Mouse (Mus musculus): ENCODE measurements around the gene 9530068E07Rik. TPM values are rescaled to one million over a fixed set of nuclear protein-coding genes. Genes with fewer than 3 reads are reported as not detected.

9530068E07Rik gene
- polyA plus RNA-seq, 1 experiment = 8.4 TPM

- TF ChIP-seq TAL1 (IDR thresholded peaks at IDR 0.05; ENCODE audit: low read length) (no peak), GATA1 (IDR thresholded peaks at IDR 0.05; ENCODE audit: low read length) (no peak)
- Histone ChIP-seq H3K9me3 (ENCODE audit: control insufficient read depth, low read length) (peaks cover 2% of the 10 kb centered on the region; the same call in 1 of the 2 replicates), H3K4me3 (replicated peaks) (no peak overlapping the region), H3K36me3 (ENCODE audit: control insufficient read depth) (peaks cover 49% of the 10 kb centered on the region), H3K4me1 (ENCODE audit: control insufficient read depth) (peaks cover 6% of the 10 kb centered on the region), H3K27me3 (ENCODE audit: control insufficient read depth) (no peaks in the 10 kb centered on the region)
Observed at GRCm38 (mm10) chr11:52402566-52402965, 6.3 kb downstream of the 9530068E07Rik start.

- no peaks in the 10 kb centered on the region for H3K9me3 ChIP-seq (ENCODE audit: control insufficient read depth, low read length)
- TF ChIP-seq GATA1 (IDR thresholded peaks at IDR 0.05; ENCODE audit: low read length) (no peak), TAL1 (IDR thresholded peaks at IDR 0.05; ENCODE audit: low read length) (no peak)
- no peak overlapping the region for H3K4me3 ChIP-seq (replicated peaks)
- H3K4me1 ChIP-seq (ENCODE audit: control insufficient read depth) = no peaks in the 10 kb centered on the region; the same call in 1 of the 2 replicates
- peaks cover 61% of the 10 kb centered on the region for H3K36me3 ChIP-seq (ENCODE audit: control insufficient read depth)
- H3K27me3 ChIP-seq (ENCODE audit: control insufficient read depth) = no peaks in the 10 kb centered on the region
Observed at GRCm38 (mm10) chr11:52404209-52404608, 8.0 kb downstream of the 9530068E07Rik start.

- TF ChIP-seq TAL1 (IDR thresholded peaks at IDR 0.05; ENCODE audit: low read length) = no peak
- TF ChIP-seq GATA1 (IDR thresholded peaks at IDR 0.05; ENCODE audit: low read length) = no peak
- H3K36me3 ChIP-seq (ENCODE audit: control insufficient read depth) = peaks cover 62% of the 10 kb centered on the region
- H3K4me1 ChIP-seq (ENCODE audit: control insufficient read depth) = no peaks in the 10 kb centered on the region; the same call in 1 of the 2 replicates
- no peaks in the 10 kb centered on the region for H3K27me3 ChIP-seq (ENCODE audit: control insufficient read depth)
- H3K9me3 ChIP-seq (ENCODE audit: control insufficient read depth, low read length) = no peaks in the 10 kb centered on the region
- no peak overlapping the region for H3K4me3 ChIP-seq (replicated peaks)
Observed at GRCm38 (mm10) chr11:52405196-52405688, 9.0 kb downstream of the 9530068E07Rik start.

GRCm38 (mm10) chr11:52409316-52409715 is 13.1 kb downstream of the 9530068E07Rik start:
- H3K4me3 ChIP-seq (replicated peaks) = no peak overlapping the region
- H3K27me3 ChIP-seq (ENCODE audit: control insufficient read depth) = no peaks in the 10 kb centered on the region
- no peaks in the 10 kb centered on the region for H3K9me3 ChIP-seq (ENCODE audit: control insufficient read depth, low read length)
- no peaks in the 10 kb centered on the region for H3K4me1 ChIP-seq (ENCODE audit: control insufficient read depth)
- TF ChIP-seq TAL1 (IDR thresholded peaks at IDR 0.05; ENCODE audit: low read length) = no peak
- H3K36me3 ChIP-seq (ENCODE audit: control insufficient read depth) = peaks cover 42% of the 10 kb centered on the region

- Histone ChIP-seq H3K4me1 (ENCODE audit: control insufficient read depth) (peaks cover 2% of the 10 kb centered on the region; the same call in 1 of the 2 replicates), H3K4me3 (replicated peaks) (no peak overlapping the region), H3K36me3 (ENCODE audit: control insufficient read depth) (no peaks in the 10 kb centered on the region), H3K9me3 (ENCODE audit: control insufficient read depth, low read length) (no peaks in the 10 kb centered on the region), H3K27me3 (ENCODE audit: control insufficient read depth) (no peaks in the 10 kb centered on the region)
- TF ChIP-seq GATA1 (IDR thresholded peaks at IDR 0.05; ENCODE audit: low read length) = no peak
- no peak for TF ChIP-seq TAL1 (IDR thresholded peaks at IDR 0.05; ENCODE audit: low read length)
Observed at GRCm38 (mm10) chr11:52418358-52418757, 22.1 kb downstream of the 9530068E07Rik start.

- Histone ChIP-seq H3K4me3 (replicated peaks) (no peak overlapping the region), H3K9me3 (ENCODE audit: control insufficient read depth, low read length) (no peaks in the 10 kb centered on the region), H3K27me3 (ENCODE audit: control insufficient read depth) (no peaks in the 10 kb centered on the region), H3K36me3 (ENCODE audit: control insufficient read depth) (no peaks in the 10 kb centered on the region), H3K4me1 (ENCODE audit: control insufficient read depth) (peaks cover 2% of the 10 kb centered on the region; the same call in 1 of the 2 replicates)
- TF ChIP-seq TAL1 (IDR thresholded peaks at IDR 0.05; ENCODE audit: low read length) (no peak), GATA1 (IDR thresholded peaks at IDR 0.05; ENCODE audit: low read length) (no peak)
Observed at GRCm38 (mm10) chr11:52419246-52419645, 23.0 kb downstream of the 9530068E07Rik start.

- Histone ChIP-seq H3K27me3 (ENCODE audit: control insufficient read depth) (no peaks in the 10 kb centered on the region), H3K36me3 (ENCODE audit: control insufficient read depth) (no peaks in the 10 kb centered on the region), H3K4me3 (replicated peaks) (no peak overlapping the region), H3K9me3 (ENCODE audit: control insufficient read depth, low read length) (no peaks in the 10 kb centered on the region), H3K4me1 (ENCODE audit: control insufficient read depth) (peaks cover 2% of the 10 kb centered on the region; the same call in 1 of the 2 replicates)
- TF ChIP-seq GATA1 (IDR thresholded peaks at IDR 0.05; ENCODE audit: low read length) (no peak), TAL1 (IDR thresholded peaks at IDR 0.05; ENCODE audit: low read length) (no peak)
Observed at GRCm38 (mm10) chr11:52419861-52420260, 23.6 kb downstream of the 9530068E07Rik start.

GRCm38 (mm10) chr11:52420296-52421052 is 24.2 kb downstream of the 9530068E07Rik start:
- no peaks in the 10 kb centered on the region for H3K36me3 ChIP-seq (ENCODE audit: control insufficient read depth)
- no peaks in the 10 kb centered on the region for H3K27me3 ChIP-seq (ENCODE audit: control insufficient read depth)
- H3K4me3 ChIP-seq (replicated peaks) = no peak overlapping the region
- TF ChIP-seq TAL1 (IDR thresholded peaks at IDR 0.05; ENCODE audit: low read length) = no peak
- no peaks in the 10 kb centered on the region for H3K9me3 ChIP-seq (ENCODE audit: control insufficient read depth, low read length)
- peaks cover 2% of the 10 kb centered on the region; the same call in 1 of the 2 replicates for H3K4me1 ChIP-seq (ENCODE audit: control insufficient read depth)

GRCm38 (mm10) chr11:52421053-52421778 is 25.0 kb downstream of the 9530068E07Rik start:
- TF ChIP-seq TAL1 (IDR thresholded peaks at IDR 0.05; ENCODE audit: low read length) (no peak), GATA1 (IDR thresholded peaks at IDR 0.05; ENCODE audit: low read length) (no peak)
- no peaks in the 10 kb centered on the region for H3K27me3 ChIP-seq (ENCODE audit: control insufficient read depth)
- no peaks in the 10 kb centered on the region for H3K9me3 ChIP-seq (ENCODE audit: control insufficient read depth, low read length)
- H3K4me3 ChIP-seq (replicated peaks) = no peak overlapping the region
- no peaks in the 10 kb centered on the region for H3K36me3 ChIP-seq (ENCODE audit: control insufficient read depth)
- peaks cover 2% of the 10 kb centered on the region; the same call in 1 of the 2 replicates for H3K4me1 ChIP-seq (ENCODE audit: control insufficient read depth)

Data from erythroblast, embryonic 14.5 days (primary cell).